Mouse (Mus musculus) kidney, adult 9 months (tissue): ENCODE data around the gene Skap1.

Experiments used
- DNase-seq: peaks from one replicate; pipeline ENCODE4 v3.0.0; 2022

Skap1 gene

GRCm38 (mm10) chr11:96631521-96631920 is 167.1 kb downstream of the Skap1 start:
- no peak for DNase-seq

GRCm38 (mm10) chr11:96637927-96638326 is 173.5 kb downstream of the Skap1 start:
- DNase-seq: peak; percentile 24

DNA sequence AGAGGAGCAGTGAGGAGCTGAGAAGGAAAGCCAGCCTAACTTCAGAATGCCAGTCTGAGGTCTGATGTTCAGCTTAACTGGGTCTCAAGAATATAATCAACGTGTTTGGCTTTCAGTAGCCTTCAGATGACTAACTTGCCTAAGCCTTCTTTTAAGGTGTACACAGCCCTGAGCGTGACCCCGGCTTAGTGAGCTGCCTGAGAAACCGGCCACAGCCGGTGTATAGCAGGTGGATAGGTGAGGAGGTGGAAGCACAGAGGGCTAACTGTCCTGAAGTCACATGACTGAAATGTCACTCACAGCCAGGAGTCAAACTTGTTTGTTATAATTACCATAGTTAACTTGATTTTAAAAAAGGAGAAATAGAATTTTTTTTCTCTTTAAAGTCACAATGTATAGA is 175.4 kb downstream of the Skap1 start:
- DNase-seq: peak; percentile 17

DNA sequence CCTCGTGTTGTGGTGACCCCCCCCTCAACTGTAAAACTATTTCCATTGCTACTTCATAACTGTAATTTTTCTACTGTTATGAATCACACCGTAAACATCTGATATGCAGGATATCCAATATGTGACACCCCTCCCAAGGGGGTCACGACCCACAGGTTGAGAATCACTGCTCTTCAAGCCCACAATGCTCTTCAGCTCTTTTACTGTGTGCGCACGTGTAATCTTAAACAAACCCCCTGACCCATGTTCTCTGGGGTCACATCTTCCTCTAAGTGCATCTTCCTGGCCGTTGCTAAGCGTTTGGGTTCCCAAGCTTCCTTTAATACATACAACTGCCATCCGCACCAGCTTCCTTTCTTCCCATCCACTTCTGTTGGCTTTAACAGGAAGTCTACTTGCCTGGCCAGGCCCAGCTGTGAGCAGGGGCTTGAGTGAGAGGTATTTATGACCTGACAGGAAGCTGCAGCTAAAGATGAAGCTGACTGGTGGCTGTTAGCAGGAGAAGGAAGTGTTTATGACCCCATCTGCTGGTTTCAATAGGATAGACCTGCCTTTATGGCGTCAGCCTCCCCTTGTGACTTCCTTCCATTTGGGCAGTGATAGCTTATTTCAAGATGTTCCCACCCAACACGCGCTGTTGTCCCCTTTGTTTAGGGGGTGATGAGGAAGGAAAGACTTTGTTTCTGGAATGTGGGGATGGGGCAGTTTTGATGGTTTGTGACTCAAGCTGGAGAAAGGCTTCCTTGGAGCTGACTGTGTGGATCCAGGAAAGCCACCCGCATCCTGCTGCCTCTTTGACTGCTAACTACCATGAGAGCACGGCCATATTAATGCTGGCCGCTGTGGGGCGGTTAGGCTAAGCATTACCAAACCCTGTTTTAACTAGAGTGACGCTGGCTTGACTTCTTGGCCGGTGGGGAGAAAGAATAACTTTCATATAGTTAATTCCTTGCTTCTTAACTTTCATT is 178.1 kb downstream of the Skap1 start:
- DNase-seq: peak; percentile 28

GRCm38 (mm10) chr11:96644969-96645368 is 180.6 kb downstream of the Skap1 start:
- peak; percentile 39 for DNase-seq

- peak; percentile 70 for DNase-seq
Observed at GRCm38 (mm10) chr11:96645538-96646037, 181.2 kb downstream of the Skap1 start.

- DNase-seq: no peak
Observed at GRCm38 (mm10) chr11:96651848-96652247, 187.5 kb downstream of the Skap1 start.

DNA sequence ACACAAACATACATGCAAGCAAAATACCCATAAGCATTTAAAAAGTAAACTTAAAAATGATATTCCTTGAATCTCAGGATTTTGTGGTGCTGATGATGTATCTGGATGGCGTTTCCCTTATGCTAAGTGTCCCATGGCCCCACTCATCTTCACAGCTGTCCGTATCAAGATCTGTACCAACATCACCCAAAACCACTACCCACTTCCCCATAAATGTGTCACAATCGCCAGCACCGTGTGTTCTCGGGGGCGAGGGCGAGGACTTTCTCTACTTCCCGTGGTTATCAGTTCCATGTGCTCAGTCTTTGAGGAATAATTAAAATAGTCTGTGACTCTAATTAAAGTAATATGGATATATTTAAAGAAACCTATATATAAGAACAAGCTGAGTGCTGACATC is 189.5 kb downstream of the Skap1 start:
- no peak for DNase-seq

- no peak for DNase-seq
Observed at GRCm38 (mm10) chr11:96658420-96658819, 194.0 kb downstream of the Skap1 start.

- peak; percentile 32 for DNase-seq
Observed at GRCm38 (mm10) chr11:96666924-96667323, 202.5 kb downstream of the Skap1 start.

GRCm38 (mm10) chr11:96668367-96668766 is 204.0 kb downstream of the Skap1 start:
- DNase-seq: no peak

- DNase-seq: peak; percentile 62
Observed at GRCm38 (mm10) chr11:96673792-96674191, 209.4 kb downstream of the Skap1 start.

DNA sequence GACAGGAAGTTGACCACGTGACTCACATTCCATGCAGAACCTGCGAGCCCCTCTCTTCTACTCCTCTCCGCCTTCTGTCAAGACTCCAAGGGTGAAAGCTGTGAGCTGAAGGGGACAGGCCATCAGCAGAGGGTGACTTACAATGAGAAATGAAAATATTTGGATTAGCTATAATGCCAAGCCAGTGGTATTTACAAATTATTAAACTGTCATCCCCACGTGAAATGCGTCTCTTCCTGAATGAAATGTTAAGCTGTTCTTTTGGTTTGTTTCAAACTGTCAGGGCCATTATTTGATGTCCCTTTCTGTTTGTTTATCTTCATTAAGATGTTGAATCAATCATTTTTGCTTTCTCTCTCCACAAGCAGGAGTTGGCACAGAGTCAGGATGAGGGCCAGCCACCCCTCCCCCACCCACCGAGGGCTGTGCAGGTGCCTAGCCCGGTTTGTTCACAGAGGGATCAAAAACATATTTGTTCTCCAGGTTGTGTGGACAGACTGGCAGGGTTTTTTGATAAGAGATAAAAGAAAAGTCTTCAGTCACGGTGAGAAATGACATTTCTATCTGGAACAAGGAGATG is 210.5 kb downstream of the Skap1 start:
- no peak for DNase-seq

DNA sequence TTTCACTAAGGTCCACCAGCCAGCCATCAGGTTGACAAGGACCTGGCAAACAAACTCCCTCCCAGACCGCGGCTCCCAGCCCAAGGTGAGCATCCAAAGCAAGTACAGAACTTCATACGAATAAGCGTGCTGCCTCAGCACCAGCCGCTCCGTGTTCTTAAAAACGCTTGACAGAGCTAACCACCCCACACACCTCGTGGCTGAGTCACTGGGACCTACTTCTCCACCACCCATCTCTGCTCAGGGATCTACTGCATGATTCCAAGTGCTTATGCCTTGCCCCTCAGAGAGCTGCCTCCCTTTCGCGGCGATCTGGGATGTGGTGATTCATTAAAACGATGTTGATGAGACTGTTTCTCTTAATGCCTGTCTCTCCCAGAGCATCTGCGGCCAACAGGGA is 213.6 kb downstream of the Skap1 start:
- no peak for DNase-seq

- DNase-seq: no peak
Observed at GRCm38 (mm10) chr11:96679026-96679425, 214.6 kb downstream of the Skap1 start.

- DNase-seq: no peak
Observed at GRCm38 (mm10) chr11:96685381-96685780, 221.0 kb downstream of the Skap1 start.

DNA sequence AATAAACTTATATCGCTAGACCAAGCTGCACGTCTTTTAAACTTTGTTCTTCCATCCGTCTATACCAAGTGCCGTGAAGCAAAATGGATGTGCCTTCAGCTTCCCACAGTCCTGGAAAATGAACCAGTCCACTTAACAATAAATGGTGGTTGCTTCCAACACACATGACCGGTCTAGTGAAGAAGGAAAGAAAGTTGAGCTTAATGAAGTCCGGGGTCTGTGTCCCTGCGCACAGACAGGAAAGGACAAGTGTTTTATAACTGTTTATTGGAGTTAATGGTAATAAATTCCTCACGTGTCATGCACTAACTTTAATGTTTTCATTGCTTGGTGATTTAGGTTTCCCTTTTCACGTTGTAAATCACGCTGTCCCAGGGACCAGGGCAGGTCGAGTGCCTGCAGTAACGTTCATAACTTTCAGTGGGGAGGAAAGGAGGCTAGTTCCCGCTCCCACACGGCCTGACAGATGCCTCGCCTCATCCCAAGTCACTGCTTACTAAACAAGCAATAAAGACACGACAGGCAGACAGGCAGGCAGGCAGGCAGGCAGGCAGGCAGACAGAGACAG is 222.4 kb downstream of the Skap1 start:
- DNase-seq: no peak

GRCm38 (mm10) chr11:96692250-96692649 is 227.9 kb downstream of the Skap1 start:
- DNase-seq: no peak

- DNase-seq: no peak
Observed at GRCm38 (mm10) chr11:96693360-96693759, 229.0 kb downstream of the Skap1 start.

GRCm38 (mm10) chr11:96694774-96695173 is 230.4 kb downstream of the Skap1 start:
- DNase-seq: no peak

DNA sequence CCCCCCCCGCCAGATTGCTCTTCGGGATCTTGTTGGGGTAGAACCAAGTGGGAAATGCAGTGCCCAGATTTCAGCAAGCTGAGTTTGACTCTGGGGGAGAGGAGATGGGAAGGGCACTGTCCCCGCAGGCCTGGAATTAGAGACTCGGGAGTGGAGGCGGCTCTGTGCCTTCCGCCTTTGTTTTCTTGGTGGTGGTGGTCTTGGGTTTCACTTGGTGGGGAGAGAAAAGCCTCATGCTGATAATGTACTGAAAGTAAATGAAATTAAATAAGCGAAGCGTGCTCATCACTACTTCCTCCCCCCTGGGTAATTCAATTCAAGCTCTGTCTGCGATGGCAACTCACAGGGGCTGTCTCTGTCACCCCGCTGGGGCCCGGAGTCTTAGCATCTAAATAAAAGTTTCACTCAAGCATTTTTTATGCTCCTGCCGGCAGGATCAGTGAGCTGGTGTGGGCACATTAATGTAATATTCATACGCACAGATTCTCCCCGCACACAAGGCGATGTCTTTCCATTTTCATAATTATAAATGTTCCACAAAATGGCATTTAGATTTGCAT is 231.9 kb downstream of the Skap1 start:
- no peak for DNase-seq

- DNase-seq: peak; percentile 66
Observed at GRCm38 (mm10) chr11:96696842-96697455, 232.6 kb downstream of the Skap1 start.

DNA sequence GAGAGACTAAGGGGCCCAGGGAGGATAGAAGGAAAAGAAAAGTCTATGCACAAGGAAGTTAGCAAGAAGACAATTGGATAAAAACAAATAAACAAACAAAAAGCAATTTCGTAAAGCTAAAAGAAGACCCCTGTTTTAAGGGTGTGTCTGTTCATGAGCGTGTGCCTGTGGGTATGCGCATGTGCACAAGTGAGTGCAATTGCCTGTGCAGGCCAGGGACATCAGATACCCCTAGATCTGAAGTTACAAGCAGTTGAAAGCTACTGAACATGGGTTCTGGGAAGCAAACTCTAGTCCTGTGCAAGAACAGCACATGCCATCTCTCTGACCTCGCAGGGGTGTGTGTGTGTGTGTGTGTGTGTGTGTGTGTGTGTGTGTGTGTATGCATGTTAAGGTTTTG is 233.1 kb downstream of the Skap1 start:
- DNase-seq: no peak
